Mouse (Mus musculus): Measurements from ENCODE around the gene Strn4.

DNA sequence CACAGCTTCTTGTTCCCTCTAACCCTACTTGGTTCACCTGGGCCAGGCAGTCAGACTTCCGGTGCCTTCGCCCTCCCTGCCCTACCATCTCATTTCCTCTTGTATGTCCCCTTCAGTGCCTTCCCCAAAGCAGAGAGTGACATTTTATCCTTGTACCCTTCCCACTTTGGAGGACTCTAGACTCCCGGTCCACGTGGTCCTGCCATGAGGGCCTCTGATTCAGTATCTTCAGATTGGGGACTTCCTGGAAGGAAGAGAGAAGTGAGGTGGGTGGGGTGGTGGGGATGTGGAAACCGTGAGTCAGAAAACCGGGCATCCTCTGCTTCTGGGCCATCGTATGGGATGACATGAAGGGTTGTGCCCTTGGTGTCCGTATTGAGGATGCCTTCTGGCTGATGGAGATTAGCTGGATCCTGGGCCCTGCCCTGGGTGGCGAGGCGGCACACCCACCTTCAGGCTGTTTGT, 32.4 kb upstream of the Strn4 start:
- peak; percentile 39; the same call in 1 of the 2 replicates for TF ChIP-seq ETS1 (conservative IDR thresholded peaks at IDR 0.05; ENCODE audit: low read depth, low read length)
- no peak for TF ChIP-seq ZNF384 (IDR thresholded peaks at IDR 0.05; ENCODE audit: low read depth, low read length)
- no peak for TF ChIP-seq CTCF (conservative IDR thresholded peaks at IDR 0.05 in 1 of 2, IDR thresholded peaks at IDR 0.05 in 1 of 2; ENCODE audit: low read depth in 2 of 2, low read length in 2 of 2)
- no peak for TF ChIP-seq RAD21 (IDR thresholded peaks at IDR 0.05; ENCODE audit: low read depth, low read length)
- peak; percentile 44; the same call in 1 of the 2 replicates for TF ChIP-seq POLR2A (IDR thresholded peaks at IDR 0.05; ENCODE audit: low read depth, low read length)
- TF ChIP-seq POLR2AphosphoS2 (IDR thresholded peaks at IDR 0.05; ENCODE audit: low read depth, low read length), result no peak
- no peak for TF ChIP-seq EP300 (IDR thresholded peaks at IDR 0.05; ENCODE audit: low read length)
- TF ChIP-seq ELF1 (IDR thresholded peaks at IDR 0.05; ENCODE audit: low read depth, low read length), result peak; percentile 69
- TF ChIP-seq MAFK (IDR thresholded peaks at IDR 0.05; ENCODE audit: insufficient replicate concordance, low read length), result no peak

All from CH12.LX (cell line).